Mouse (Mus musculus) heart, embryonic 15.5 days (tissue): ENCODE data around the gene Mfsd1. TPM values are rescaled to one million over a fixed set of nuclear protein-coding genes. Genes with fewer than 3 reads are reported as not detected.

Source experiments
- ATAC-seq: fragments of 200-750 bp; cut with Nextera tagmentation; replicated peaks from 2 replicates; pipeline ENCODE4 v1.8.0; 2017; ENCODE audit warnings: low read depth, moderate TSS enrichment; ENCODE audit not compliant: insufficient number of reproducible peaks, insufficient read depth, low FRiP score
- H3K27ac ChIP-seq: fragments of 300-500 bp; sonication (generic); 2 replicates; pipeline ENCODE4 v1.5.1; 2015; ENCODE audit warnings: mild to moderate bottlenecking, inconsistent platforms
- H3K27me3 ChIP-seq: fragments of 300-500 bp; sonication (generic); 2 replicates; pipeline ENCODE4 v1.6.1; 2015; ENCODE audit warnings: inconsistent platforms
- H3K36me3 ChIP-seq: fragments of 300-500 bp; sonication (generic); 2 replicates; pipeline ENCODE4 v1.6.1; 2015; ENCODE audit warnings: mild to moderate bottlenecking, inconsistent platforms
- H3K4me1 ChIP-seq: fragments of 300-500 bp; sonication (generic); replicated peaks from 2 replicates; pipeline ENCODE4 v1.6.1; 2015; ENCODE audit warnings: inconsistent platforms
- H3K4me2 ChIP-seq: fragments of 300-500 bp; sonication (generic); 2 replicates; pipeline ENCODE4 v1.6.1; 2015; ENCODE audit warnings: inconsistent platforms, mild to moderate bottlenecking, moderate library complexity
- H3K4me3 ChIP-seq: fragments of 300-500 bp; sonication (generic); 2 replicates; pipeline ENCODE4 v1.5.1; 2015; ENCODE audit warnings: mild to moderate bottlenecking, inconsistent platforms
- H3K9ac ChIP-seq: fragments of 300-500 bp; sonication (generic); 2 replicates; pipeline ENCODE4 v1.6.1; 2015; ENCODE audit warnings: mild to moderate bottlenecking, inconsistent platforms
- H3K9me3 ChIP-seq: fragments of 300-500 bp; sonication (generic); replicated peaks from 2 replicates; pipeline ENCODE4 v1.6.1; 2016; ENCODE audit warnings: inconsistent platforms
- WGBS: fragments of 180-500 bp; shearing (Covaris S2); methylation state at CpG from one replicate; pipeline ENCODE4 v1.1.7; 2015; ENCODE audit warnings: mixed read lengths; 5-methylcytosine and 5-hydroxymethylcytosine counted together
- polyA plus RNA-seq: library from polyadenylated mRNA; unstranded; fragments of >200 nt; fragmentation: Nextera tagmentation; extraction: Ambion mirVana; gene quantifications from 2 replicates; pipeline ENCODE4 v1.2.1, GENCODE M21; 2015

The Mfsd1 gene
- polyA plus RNA-seq, 1 experiment from 2014 or later, result 33.1 TPM

DNA sequence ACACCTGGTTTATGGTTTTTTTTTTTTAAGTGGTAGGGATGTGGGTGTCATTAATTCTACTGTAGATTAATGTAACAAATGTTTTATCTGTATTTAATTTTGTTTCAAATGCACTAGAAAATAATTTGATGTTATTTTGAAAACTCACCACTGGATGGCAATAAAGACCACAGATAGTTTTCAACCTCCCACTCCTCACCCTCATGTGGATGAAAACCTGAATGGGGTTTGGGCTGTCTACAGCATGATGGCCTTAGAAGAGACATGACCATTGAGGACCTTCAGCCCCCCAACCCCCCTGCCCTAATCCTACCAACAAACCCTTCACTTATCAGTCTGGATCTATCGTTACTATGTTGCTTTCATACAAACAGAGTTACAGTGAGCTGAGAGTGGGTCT, 42.1 kb downstream of the Mfsd1 start:
- H3K9me3 ChIP-seq, result no peaks in the 10 kb centered on the region
- WGBS, result 77% methylated on average over 1 of the region's 1 CpGs
- no peak overlapping the region for H3K4me2 ChIP-seq
- no peaks in the 10 kb centered on the region for H3K27me3 ChIP-seq
- no peak overlapping the region for H3K9ac ChIP-seq
- no peaks in the 10 kb centered on the region for H3K4me1 ChIP-seq
- no peak for ATAC-seq
- H3K4me3 ChIP-seq, result no peak overlapping the region
- no peaks in the 10 kb centered on the region for H3K36me3 ChIP-seq
- no peak overlapping the region for H3K27ac ChIP-seq

DNA sequence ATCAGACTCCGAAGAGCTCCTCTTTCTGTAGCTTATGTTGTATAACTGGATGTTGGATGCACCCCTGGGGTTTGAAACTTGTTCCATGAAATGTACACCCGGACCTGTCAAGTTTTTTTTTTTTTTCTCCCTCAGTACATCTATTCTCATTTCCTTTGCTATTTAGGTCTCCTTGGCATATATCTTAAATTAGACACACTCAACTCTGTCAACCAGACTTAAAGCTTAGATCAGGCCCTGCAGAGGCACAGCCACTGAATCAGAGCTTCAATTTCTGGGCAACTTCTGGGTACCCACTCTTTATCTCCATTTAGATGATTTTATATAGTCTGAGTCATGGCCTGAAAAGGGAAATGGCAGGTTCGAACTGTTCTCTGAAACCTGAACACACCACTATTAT, 60.6 kb downstream of the Mfsd1 start:
- no peaks in the 10 kb centered on the region for H3K27me3 ChIP-seq
- no peak overlapping the region for H3K27ac ChIP-seq
- no peaks in the 10 kb centered on the region for H3K9me3 ChIP-seq
- no peak overlapping the region for H3K4me3 ChIP-seq
- no peak overlapping the region for H3K9ac ChIP-seq
- no peaks in the 10 kb centered on the region for H3K36me3 ChIP-seq
- WGBS, result 79% methylated on average over 3 of the region's 3 CpGs
- no peak overlapping the region for H3K4me2 ChIP-seq
- ATAC-seq, result no peak
- H3K4me1 ChIP-seq, result no peaks in the 10 kb centered on the region

DNA sequence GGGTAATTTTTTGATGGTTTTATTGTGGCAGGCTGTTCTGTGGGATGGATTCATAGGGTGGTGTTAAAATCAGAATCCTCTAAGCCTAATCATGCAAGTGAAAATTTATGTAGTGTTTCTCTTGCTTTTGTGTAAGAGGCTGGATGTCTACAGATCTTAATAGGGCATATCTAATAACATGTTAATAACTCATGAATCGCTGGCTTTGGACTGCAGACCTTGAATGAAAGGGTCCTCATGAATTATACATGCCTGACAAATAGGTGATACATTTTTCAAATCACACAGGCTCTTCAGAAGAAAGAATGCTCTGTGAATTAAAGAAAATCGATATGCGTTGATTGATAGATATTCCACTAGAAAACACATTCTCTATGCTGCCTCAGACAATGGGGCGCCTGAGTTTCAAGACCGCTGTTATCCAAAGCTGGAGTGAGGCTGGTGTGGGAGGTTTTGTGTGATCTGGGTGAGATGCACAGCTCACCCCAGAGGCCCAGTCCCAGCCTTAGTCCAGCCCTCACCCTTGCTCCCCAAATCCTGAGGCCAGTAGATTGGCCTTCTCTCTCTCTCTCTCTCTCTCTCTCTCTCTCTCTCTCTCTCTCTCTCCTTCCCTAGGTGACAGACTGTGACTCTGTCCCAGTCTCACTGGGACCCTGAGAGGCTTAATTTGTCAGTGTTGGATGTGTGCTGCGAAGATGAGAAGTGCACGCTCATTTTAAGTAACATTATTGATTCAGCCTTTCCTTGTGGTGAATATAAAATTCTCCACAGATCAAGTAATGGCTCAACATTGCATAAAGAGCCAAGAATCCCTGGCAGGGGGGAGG, 63.3 kb downstream of the Mfsd1 start:
- Histone ChIP-seq H3K36me3 (no peaks in the 10 kb centered on the region), H3K27me3 (no peaks in the 10 kb centered on the region), H3K9ac (no peak overlapping the region), H3K27ac (no peak overlapping the region), H3K4me2 (no peak overlapping the region), H3K9me3 (no peaks in the 10 kb centered on the region), H3K4me3 (no peak overlapping the region), H3K4me1 (no peaks in the 10 kb centered on the region)
- 77% methylated on average over 7 of the region's 7 CpGs for WGBS
- no peak for ATAC-seq

Other genes starting within 250 kb of the Mfsd1 start
- 267 and 383 TPM in 2 replicates for gene Mlf1, start 208.6 kb upstream of the Mfsd1 start, polyA plus RNA-seq
- not detected in 2 replicates for gene Gm17402, start 207.6 kb upstream of the Mfsd1 start, polyA plus RNA-seq
- 94.2 and 99.6 TPM in 2 replicates for gene Gfm1, start 152.6 kb upstream of the Mfsd1 start, polyA plus RNA-seq
- gene Lxn, start 118.8 kb upstream of the Mfsd1 start, polyA plus RNA-seq, result 68.8 and 71.1 TPM in 2 replicates
- gene Rarres1, start 67.2 kb upstream of the Mfsd1 start, polyA plus RNA-seq, result 2.5 and 3.5 TPM in 2 replicates